Mouse (Mus musculus): ENCODE data around the gene Dlg2.

DNA sequence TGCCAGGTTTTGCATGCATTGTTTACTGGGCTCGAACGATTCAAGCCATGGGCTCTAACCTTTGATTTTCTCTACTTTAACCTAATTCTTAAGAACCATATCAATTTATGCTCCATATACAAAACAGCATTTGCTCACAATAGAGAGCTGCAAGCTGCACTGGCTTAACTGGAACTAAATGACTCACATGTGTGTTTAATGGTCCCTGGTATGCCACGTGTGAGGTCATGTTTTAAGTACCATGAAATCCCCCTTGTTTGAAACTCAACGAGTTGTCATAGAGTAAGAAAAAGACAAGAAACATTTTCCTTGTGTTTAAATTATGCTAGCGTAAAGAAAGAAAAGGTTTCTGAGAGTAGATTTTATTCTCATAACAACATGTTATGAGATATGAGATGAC lies 1772.1 kb downstream of the Dlg2 start:
- TF ChIP-seq CTCF (IDR thresholded peaks at IDR 0.05; ENCODE audit: insufficient read depth, low read length) (no peak), POLR2A (IDR thresholded peaks at IDR 0.05; ENCODE audit: borderline replicate concordance, extremely low read depth, low read depth, low read length) (no peak)
